Mouse (Mus musculus) limb, embryonic 13.5 days (tissue): ENCODE measurements around the gene Cd9. TPM values are rescaled to one million over a fixed set of nuclear protein-coding genes. Genes with fewer than 3 reads are reported as not detected.

ENCODE experiments used
- ATAC-seq: fragments of 200-750 bp; cut with Nextera tagmentation; 2 replicates; pipeline ENCODE4 v1.8.0; 2017; ENCODE audit warnings: low read depth, moderate number of reproducible peaks, moderate TSS enrichment; ENCODE audit not compliant: low FRiP score
- H3K27ac ChIP-seq: fragments of 300-500 bp; sonication (generic); 2 replicates; pipeline ENCODE4 v1.5.1; 2015; ENCODE audit warnings: inconsistent platforms, mild to moderate bottlenecking, moderate library complexity
- H3K27me3 ChIP-seq: fragments of 300-500 bp; sonication (generic); 2 replicates; pipeline ENCODE4 v1.6.1; 2015; ENCODE audit warnings: mild to moderate bottlenecking, inconsistent platforms
- H3K36me3 ChIP-seq: fragments of 300-500 bp; sonication (generic); 2 replicates; pipeline ENCODE4 v1.6.1; 2015; ENCODE audit warnings: inconsistent platforms, mild to moderate bottlenecking, moderate library complexity
- H3K4me1 ChIP-seq: fragments of 300-500 bp; sonication (generic); 2 replicates; pipeline ENCODE4 v1.6.1; 2015; ENCODE audit warnings: inconsistent platforms
- H3K4me2 ChIP-seq: fragments of 300-500 bp; sonication (generic); replicated peaks from 2 replicates; pipeline ENCODE4 v1.6.1; 2015; ENCODE audit warnings: inconsistent platforms, mild to moderate bottlenecking, moderate library complexity
- H3K4me3 ChIP-seq: fragments of 300-500 bp; sonication (generic); 2 replicates; pipeline ENCODE4 v1.5.1; 2015; ENCODE audit warnings: moderate library complexity, mild to moderate bottlenecking, inconsistent platforms
- H3K9ac ChIP-seq: fragments of 300-500 bp; sonication (generic); 2 replicates; pipeline ENCODE4 v1.6.1; 2015; ENCODE audit warnings: mild to moderate bottlenecking, inconsistent platforms
- H3K9me3 ChIP-seq: fragments of 300-500 bp; sonication (generic); 2 replicates; pipeline ENCODE4 v1.6.1; 2016; ENCODE audit warnings: inconsistent platforms
- WGBS: fragments of 180-500 bp; shearing (Covaris S2); methylation state at CpG from one replicate; pipeline ENCODE4 v1.1.7; 2015; 5-methylcytosine and 5-hydroxymethylcytosine counted together
- polyA plus RNA-seq: library from polyadenylated mRNA; unstranded; fragments of >200 nt; fragmentation: Nextera tagmentation; extraction: Ambion mirVana; gene quantifications from 2 replicates; pipeline ENCODE4 v1.2.1, GENCODE M21; 2015

Cd9 gene
- polyA plus RNA-seq, 1 experiment from 2014 or later = 174 TPM

- ATAC-seq = peak; percentile 71
- Histone ChIP-seq H3K27ac (peak overlapping the region; percentile 69; the same call in 1 of the 2 replicates), H3K9me3 (no peaks in the 10 kb centered on the region), H3K4me1 (peaks cover 51% of the 10 kb centered on the region), H3K27me3 (no peaks in the 10 kb centered on the region), H3K4me2 (peak overlapping the region; percentile 89), H3K9ac (peak overlapping the region; percentile 65), H3K4me3 (peak overlapping the region; percentile 47), H3K36me3 (no peaks in the 10 kb centered on the region)
- WGBS = 3% methylated on average over 25 of the region's 25 CpGs
Observed at GRCm38 (mm10) chr6:125426383-125427360, 67.9 kb downstream of the Cd9 start.

GRCm38 (mm10) chr6:125425205-125426090, 69.1 kb downstream of the Cd9 start:
- peaks cover 52% of the 10 kb centered on the region for H3K4me1 ChIP-seq
- H3K4me2 ChIP-seq = 0 out of 2 replicates have a peak overlapping the region, but pooled peaks have one; percentile 14

GRCm38 (mm10) chr6:125424156-125424555, 70.4 kb downstream of the Cd9 start:
- ATAC-seq = 0 out of 2 replicates have a peak, but pooled peaks have one; percentile 5
- WGBS = 39% methylated on average over 3 of the region's 3 CpGs
- Histone ChIP-seq H3K9me3 (no peaks in the 10 kb centered on the region), H3K9ac (no peak overlapping the region), H3K4me3 (no peak overlapping the region), H3K27ac (peak overlapping the region; percentile 79), H3K27me3 (no peaks in the 10 kb centered on the region), H3K4me1 (peaks cover 48% of the 10 kb centered on the region), H3K4me2 (no peak overlapping the region), H3K36me3 (no peaks in the 10 kb centered on the region)

More at GRCm38 (mm10) chr6:125425205-125426090, 69.1 kb downstream of the Cd9 start:
- no peaks in the 10 kb centered on the region for H3K36me3 ChIP-seq
- WGBS = 49% methylated on average over 15 of the region's 15 CpGs
- no peak for ATAC-seq
- H3K9ac ChIP-seq = no peak overlapping the region
- H3K27ac ChIP-seq = no peak overlapping the region
- H3K27me3 ChIP-seq = no peaks in the 10 kb centered on the region
- H3K4me3 ChIP-seq = no peak overlapping the region
- H3K9me3 ChIP-seq = no peaks in the 10 kb centered on the region

- H3K4me3 ChIP-seq = no peak overlapping the region
- 57% methylated on average over 13 of the region's 13 CpGs for whole genome bisulfite sequencing
- ATAC-seq = no peak
- no peak overlapping the region for H3K4me2 ChIP-seq
- H3K27ac ChIP-seq = no peak overlapping the region; the same call in 1 of the 2 replicates
- no peak overlapping the region for H3K9ac ChIP-seq
- H3K9me3 ChIP-seq = no peaks in the 10 kb centered on the region
- H3K4me1 ChIP-seq = peaks cover 48% of the 10 kb centered on the region
- H3K27me3 ChIP-seq = no peaks in the 10 kb centered on the region
- H3K36me3 ChIP-seq = no peaks in the 10 kb centered on the region
Observed at GRCm38 (mm10) chr6:125423507-125423906, 71.1 kb downstream of the Cd9 start.

- peaks cover under 1% of the 10 kb centered on the region; the same call in 1 of the 2 replicates for H3K27me3 ChIP-seq
- H3K9ac ChIP-seq = peak overlapping the region; percentile 43; the same call in 1 of the 2 replicates
- H3K4me2 ChIP-seq = peak overlapping the region; percentile 51
- peak overlapping the region; percentile 33; the same call in 1 of the 2 replicates for H3K27ac ChIP-seq
- no peaks in the 10 kb centered on the region for H3K36me3 ChIP-seq
- ATAC-seq = no peak
- no peak overlapping the region for H3K4me3 ChIP-seq
- no peaks in the 10 kb centered on the region for H3K9me3 ChIP-seq
- peaks cover 48% of the 10 kb centered on the region for H3K4me1 ChIP-seq
- WGBS = 41% methylated on average over 3 of the region's 3 CpGs
Observed at GRCm38 (mm10) chr6:125423099-125423498, 71.5 kb downstream of the Cd9 start.

GRCm38 (mm10) chr6:125422051-125422822, 72.4 kb downstream of the Cd9 start:
- WGBS = 21% methylated on average over 19 of the region's 20 CpGs
- H3K27ac ChIP-seq = peak overlapping the region; percentile 39; the same call in 1 of the 2 replicates
- H3K4me1 ChIP-seq = peaks cover 43% of the 10 kb centered on the region

GRCm38 (mm10) chr6:125420458-125421063, 74.0 kb downstream of the Cd9 start:
- H3K27me3 ChIP-seq = peaks cover 5% of the 10 kb centered on the region; the same call in 1 of the 2 replicates
- H3K4me1 ChIP-seq = peaks cover 37% of the 10 kb centered on the region
- no peak overlapping the region for H3K4me3 ChIP-seq
- no peak for ATAC-seq
- H3K27ac ChIP-seq = no peak overlapping the region; the same call in 1 of the 2 replicates
- no peaks in the 10 kb centered on the region for H3K9me3 ChIP-seq
- no peak overlapping the region for H3K9ac ChIP-seq
- H3K4me2 ChIP-seq = no peak overlapping the region
- H3K36me3 ChIP-seq = no peaks in the 10 kb centered on the region
- 62% methylated on average over 16 of the region's 16 CpGs for WGBS

More at GRCm38 (mm10) chr6:125422051-125422822, 72.4 kb downstream of the Cd9 start:
- peak overlapping the region; percentile 43; the same call in 1 of the 2 replicates for H3K9ac ChIP-seq
- peaks cover 5% of the 10 kb centered on the region; the same call in 1 of the 2 replicates for H3K27me3 ChIP-seq
- no peaks in the 10 kb centered on the region for H3K9me3 ChIP-seq
- H3K4me2 ChIP-seq = peak overlapping the region; percentile 51
- no peaks in the 10 kb centered on the region for H3K36me3 ChIP-seq
- ATAC-seq = peak; percentile 37; the same call in 1 of the 2 replicates
- peak overlapping the region; percentile 15 for H3K4me3 ChIP-seq

- ATAC-seq = 0 out of 2 replicates have a peak, but pooled peaks have one; percentile 42
- Histone ChIP-seq H3K27ac (no peak overlapping the region), H3K4me3 (no peak overlapping the region), H3K4me2 (no peak overlapping the region), H3K9me3 (no peaks in the 10 kb centered on the region), H3K27me3 (peaks cover 5% of the 10 kb centered on the region; the same call in 1 of the 2 replicates), H3K4me1 (peaks cover 24% of the 10 kb centered on the region), H3K9ac (no peak overlapping the region), H3K36me3 (no peaks in the 10 kb centered on the region)
- 14% methylated on average over 9 of the region's 9 CpGs for WGBS
Observed at GRCm38 (mm10) chr6:125418744-125419143, 75.8 kb downstream of the Cd9 start.

- Histone ChIP-seq H3K27me3 (peaks cover 5% of the 10 kb centered on the region; the same call in 1 of the 2 replicates), H3K9me3 (no peaks in the 10 kb centered on the region), H3K27ac (no peak overlapping the region), H3K36me3 (no peaks in the 10 kb centered on the region), H3K4me1 (0 out of 2 replicates have a peak, but pooled peaks cover 7% of the 10 kb centered on the region), H3K4me2 (no peak overlapping the region), H3K9ac (no peak overlapping the region), H3K4me3 (no peak overlapping the region)
- WGBS = 67% methylated on average over 9 of the region's 9 CpGs
- ATAC-seq = no peak
Observed at GRCm38 (mm10) chr6:125413326-125413725, 81.3 kb downstream of the Cd9 start.

- 88% methylated on average over 6 of the region's 6 CpGs for WGBS
Observed at GRCm38 (mm10) chr6:125411661-125412060, 82.9 kb downstream of the Cd9 start.

More at GRCm38 (mm10) chr6:125411661-125412060, 82.9 kb downstream of the Cd9 start:
- H3K4me1 ChIP-seq = 0 out of 2 replicates have a peak, but pooled peaks cover 7% of the 10 kb centered on the region
- no peak overlapping the region for H3K4me3 ChIP-seq
- no peak overlapping the region for H3K9ac ChIP-seq
- H3K27me3 ChIP-seq = no peaks in the 10 kb centered on the region
- no peak overlapping the region for H3K27ac ChIP-seq
- H3K4me2 ChIP-seq = no peak overlapping the region
- no peaks in the 10 kb centered on the region for H3K36me3 ChIP-seq
- H3K9me3 ChIP-seq = no peaks in the 10 kb centered on the region
- ATAC-seq = no peak
